Mouse (Mus musculus) heart, embryonic 12.5 days (tissue): ENCODE data around the gene Ppp1r3d. TPM values are rescaled to one million over a fixed set of nuclear protein-coding genes. Genes with fewer than 3 reads are reported as not detected.

Experiments
- ATAC-seq: fragments of 200-750 bp; cut with Nextera tagmentation; 2 replicates; pipeline ENCODE4 v1.8.0; 2017; ENCODE audit warnings: moderate TSS enrichment, moderate library complexity; ENCODE audit not compliant: insufficient number of reproducible peaks, low FRiP score
- H3K27ac ChIP-seq: fragments of 300-500 bp; sonication (generic); 2 replicates; pipeline ENCODE4 v1.5.1; 2016; ENCODE audit warnings: mild to moderate bottlenecking, moderate library complexity; ENCODE audit not compliant: poor library complexity, severe bottlenecking
- H3K27me3 ChIP-seq: fragments of 300-500 bp; sonication (generic); replicated peaks from 2 replicates; pipeline ENCODE4 v1.6.1; 2016; ENCODE audit warnings: mild to moderate bottlenecking, moderate library complexity
- H3K36me3 ChIP-seq: fragments of 300-500 bp; sonication (generic); 2 replicates; pipeline ENCODE4 v1.6.1; 2016; ENCODE audit warnings: mild to moderate bottlenecking, moderate library complexity
- H3K4me1 ChIP-seq: fragments of 300-500 bp; sonication (generic); replicated peaks from 2 replicates; pipeline ENCODE4 v1.6.1; 2016; ENCODE audit warnings: mild to moderate bottlenecking
- H3K4me2 ChIP-seq: fragments of 300-500 bp; sonication (generic); 2 replicates; pipeline ENCODE4 v1.6.1; 2016; ENCODE audit warnings: mild to moderate bottlenecking, moderate library complexity
- H3K4me3 ChIP-seq: fragments of 300-500 bp; sonication (generic); 2 replicates; pipeline ENCODE4 v1.5.1; 2016; ENCODE audit warnings: mild to moderate bottlenecking
- H3K9ac ChIP-seq: fragments of 300-500 bp; sonication (generic); 2 replicates; pipeline ENCODE4 v1.6.1; 2016; ENCODE audit warnings: mild to moderate bottlenecking, moderate library complexity
- H3K9me3 ChIP-seq: fragments of 300-500 bp; sonication (generic); replicated peaks from 2 replicates; pipeline ENCODE4 v1.6.1; 2016; ENCODE audit warnings: mild to moderate bottlenecking, moderate library complexity
- WGBS: fragments of 180-500 bp; shearing (Covaris S2); methylation state at CpG from one replicate; pipeline ENCODE4 v1.1.7; 2016; 5-methylcytosine and 5-hydroxymethylcytosine counted together
- polyA plus RNA-seq: library from polyadenylated mRNA; unstranded; fragments of >200 nt; fragmentation: Nextera tagmentation; extraction: Ambion mirVana; gene quantifications from 2 replicates; pipeline ENCODE4 v1.2.1, GENCODE M21; 2016

The Ppp1r3d gene
- polyA plus RNA-seq, 1 experiment from 2014 or later: 23.1 TPM

DNA sequence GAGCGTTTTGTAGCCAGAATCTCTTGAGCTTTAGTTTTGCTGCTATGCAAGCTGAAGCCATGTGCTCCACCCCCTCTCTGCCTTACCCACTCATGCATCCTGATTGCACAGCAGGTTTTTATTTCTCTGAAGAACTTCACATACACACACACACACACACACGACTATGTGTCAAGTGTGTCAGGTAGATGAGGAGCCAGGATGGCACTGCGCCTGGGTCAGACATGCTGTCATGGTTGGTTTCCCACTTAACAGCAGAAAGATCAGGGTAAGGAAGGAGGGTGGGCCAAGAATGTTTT is 827 bp upstream of the Ppp1r3d start:
- 0 out of 2 replicates have a peak, but pooled peaks have one; percentile 1 for ATAC-seq
- Histone ChIP-seq H3K9me3 (no peaks in the 10 kb centered on the region; the same call in 1 of the 2 replicates), H3K4me2 (peak overlapping the region; percentile 99), H3K9ac (no peak overlapping the region), H3K36me3 (peaks cover 20% of the 10 kb centered on the region), H3K27ac (peak overlapping the region; percentile 90), H3K4me3 (peak overlapping the region; percentile 64), H3K27me3 (peaks cover 9% of the 10 kb centered on the region; the same call in 1 of the 2 replicates), H3K4me1 (peaks cover 49% of the 10 kb centered on the region)
- 34% methylated on average over 3 of the region's 3 CpGs for WGBS

GRCm38 (mm10) chr2:178413481-178414260 is 601 bp downstream of the Ppp1r3d start:
- peaks cover 53% of the 10 kb centered on the region for H3K4me1 ChIP-seq
- no peaks in the 10 kb centered on the region; the same call in 1 of the 2 replicates for H3K9me3 ChIP-seq
- peak overlapping the region; percentile 64 for H3K4me3 ChIP-seq
- peak overlapping the region; percentile 90 for H3K27ac ChIP-seq
- peak overlapping the region; percentile 82 for H3K9ac ChIP-seq
- H3K4me2 ChIP-seq: peak overlapping the region; percentile 99
- peaks cover 9% of the 10 kb centered on the region; the same call in 1 of the 2 replicates for H3K27me3 ChIP-seq
- peaks cover 11% of the 10 kb centered on the region for H3K36me3 ChIP-seq
- 9% methylated on average over 75 of the region's 75 CpGs for WGBS
- 0 out of 2 replicates have a peak, but pooled peaks have one; percentile 12 for ATAC-seq

DNA sequence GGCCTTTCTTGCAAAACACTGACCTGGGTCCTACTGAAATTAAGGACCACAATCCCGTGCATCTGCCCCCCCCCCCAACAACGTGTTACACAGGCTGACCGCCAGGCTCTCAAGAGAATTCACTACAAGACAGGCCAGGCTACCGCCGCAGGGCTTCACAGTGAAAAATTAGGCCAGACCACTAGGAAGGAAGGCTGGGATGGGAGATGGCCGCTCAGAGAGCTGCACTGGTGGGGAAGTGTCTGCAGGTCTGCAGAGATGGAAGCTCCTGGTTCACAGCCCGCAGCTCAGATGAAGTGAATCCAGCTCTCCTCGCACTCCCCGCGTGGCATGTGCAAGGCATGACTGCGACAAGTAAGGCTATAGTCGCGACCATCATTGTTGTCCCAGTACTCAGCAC is 1.2 kb downstream of the Ppp1r3d start:
- H3K27ac ChIP-seq: peak overlapping the region; percentile 90
- peak overlapping the region; percentile 82 for H3K9ac ChIP-seq
- H3K4me1 ChIP-seq: peaks cover 53% of the 10 kb centered on the region
- peak overlapping the region; percentile 64 for H3K4me3 ChIP-seq
- 40% methylated on average over 13 of the region's 13 CpGs for WGBS
- peaks cover 9% of the 10 kb centered on the region; the same call in 1 of the 2 replicates for H3K27me3 ChIP-seq
- H3K36me3 ChIP-seq: peaks cover 5% of the 10 kb centered on the region
- ATAC-seq: no peak
- peak overlapping the region; percentile 99 for H3K4me2 ChIP-seq
- no peaks in the 10 kb centered on the region; the same call in 1 of the 2 replicates for H3K9me3 ChIP-seq

DNA sequence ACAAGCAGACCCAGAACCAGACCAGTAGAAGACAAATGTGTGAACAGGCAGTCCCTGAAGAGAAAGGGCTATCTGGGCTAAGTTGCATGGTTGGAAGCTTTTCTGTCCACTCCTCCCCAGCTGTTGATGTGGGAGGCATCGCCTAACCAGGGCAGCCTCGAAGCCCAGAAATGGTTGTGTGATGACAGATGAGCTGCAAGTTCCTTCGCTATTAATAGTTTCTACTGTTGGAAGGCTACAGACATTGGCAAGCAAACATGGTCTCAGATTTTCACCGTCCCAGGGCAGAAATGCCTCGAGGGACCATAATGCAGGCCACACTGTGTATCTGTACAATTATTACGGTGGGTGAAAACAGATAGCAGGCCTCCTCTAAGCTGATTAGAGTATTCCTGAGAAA is 1.7 kb downstream of the Ppp1r3d start:
- Histone ChIP-seq H3K4me2 (peak overlapping the region; percentile 99), H3K4me1 (peaks cover 53% of the 10 kb centered on the region), H3K27me3 (peaks cover 9% of the 10 kb centered on the region; the same call in 1 of the 2 replicates), H3K27ac (peak overlapping the region; percentile 90), H3K36me3 (peaks cover under 1% of the 10 kb centered on the region; the same call in 1 of the 2 replicates), H3K9ac (peak overlapping the region; percentile 82; the same call in 1 of the 2 replicates), H3K4me3 (peak overlapping the region; percentile 64), H3K9me3 (0 out of 2 replicates have a peak, but pooled peaks cover under 1% of the 10 kb centered on the region)
- no peak for ATAC-seq
- WGBS: 20% methylated on average over 6 of the region's 6 CpGs

- no peak overlapping the region for H3K4me3 ChIP-seq
- 77% methylated on average over 6 of the region's 6 CpGs for WGBS
- peaks cover 9% of the 10 kb centered on the region; the same call in 1 of the 2 replicates for H3K27me3 ChIP-seq
- no peak overlapping the region for H3K9ac ChIP-seq
- no peak overlapping the region for H3K27ac ChIP-seq
- no peak for ATAC-seq
- no peak overlapping the region for H3K4me2 ChIP-seq
- peaks cover 7% of the 10 kb centered on the region for H3K9me3 ChIP-seq
- H3K4me1 ChIP-seq: peaks cover 32% of the 10 kb centered on the region
- H3K36me3 ChIP-seq: no peaks in the 10 kb centered on the region
These were observed 4.0 kb downstream of the Ppp1r3d start for GRCm38 (mm10) chr2:178410286-178410685.

DNA sequence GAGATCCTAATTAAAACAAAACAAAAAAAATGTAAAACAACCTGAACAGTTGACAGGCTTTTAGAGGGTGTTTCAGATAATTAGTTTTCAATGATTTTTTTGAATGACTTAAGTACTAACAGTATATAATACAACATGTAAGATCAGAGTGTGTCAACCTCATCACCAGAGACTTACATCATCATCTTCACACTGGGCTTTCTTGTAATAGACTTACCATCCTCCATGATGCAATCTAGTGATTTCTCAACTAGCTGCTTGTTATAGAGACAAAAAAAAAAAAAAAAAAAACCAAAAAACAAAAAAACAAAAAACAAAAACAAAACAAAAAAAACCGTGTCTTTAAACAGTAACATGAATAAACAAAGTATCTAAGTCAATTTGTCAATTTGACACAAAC is 5.2 kb downstream of the Ppp1r3d start:
- 51% methylated on average over 1 of the region's 1 CpGs for WGBS
- Histone ChIP-seq H3K27ac (no peak overlapping the region), H3K27me3 (peaks cover 9% of the 10 kb centered on the region; the same call in 1 of the 2 replicates), H3K4me2 (no peak overlapping the region), H3K4me3 (no peak overlapping the region), H3K9me3 (peaks cover 7% of the 10 kb centered on the region), H3K36me3 (no peaks in the 10 kb centered on the region), H3K9ac (no peak overlapping the region), H3K4me1 (peaks cover 26% of the 10 kb centered on the region)
- ATAC-seq: no peak

GRCm38 (mm10) chr2:178407053-178407815 is 7.0 kb downstream of the Ppp1r3d start, which contains the start of gene Sycp2:
Gene Sycp2 (minus strand): TSS chr2:178407685.
- Histone ChIP-seq H3K36me3 (no peaks in the 10 kb centered on the region), H3K4me1 (peaks cover 13% of the 10 kb centered on the region; the same call in 1 of the 2 replicates), H3K4me2 (no peak within 1 kb of the TSS), H3K4me3 (no peak within 1 kb of the TSS), H3K27me3 (peaks cover 3% of the 10 kb centered on the region; the same call in 1 of the 2 replicates), H3K27ac (no peak within 1 kb of the TSS), H3K9me3 (peaks cover 7% of the 10 kb centered on the region), H3K9ac (no peak within 1 kb of the TSS)
- 75% methylated on average over 52 of the region's 52 CpGs for WGBS
- ATAC-seq: peak; percentile 61; the same call in 1 of the 2 replicates

Other genes starting within 250 kb of the Ppp1r3d start
- 0.11 and 0.13 TPM in 2 replicates for gene Sycp2, start 6.8 kb downstream of the Ppp1r3d start, polyA plus RNA-seq
- gene Fam217b, start 52 bp upstream of the Ppp1r3d start, polyA plus RNA-seq: 6.8 and 6.9 TPM in 2 replicates
- 0.18 TPM in 1 of 2 replicates, not detected in the other for gene Cdh26, start 16.1 kb upstream of the Ppp1r3d start, polyA plus RNA-seq